ENCODE assay signal across 8 mouse cellular contexts in the genomic region with DNA sequence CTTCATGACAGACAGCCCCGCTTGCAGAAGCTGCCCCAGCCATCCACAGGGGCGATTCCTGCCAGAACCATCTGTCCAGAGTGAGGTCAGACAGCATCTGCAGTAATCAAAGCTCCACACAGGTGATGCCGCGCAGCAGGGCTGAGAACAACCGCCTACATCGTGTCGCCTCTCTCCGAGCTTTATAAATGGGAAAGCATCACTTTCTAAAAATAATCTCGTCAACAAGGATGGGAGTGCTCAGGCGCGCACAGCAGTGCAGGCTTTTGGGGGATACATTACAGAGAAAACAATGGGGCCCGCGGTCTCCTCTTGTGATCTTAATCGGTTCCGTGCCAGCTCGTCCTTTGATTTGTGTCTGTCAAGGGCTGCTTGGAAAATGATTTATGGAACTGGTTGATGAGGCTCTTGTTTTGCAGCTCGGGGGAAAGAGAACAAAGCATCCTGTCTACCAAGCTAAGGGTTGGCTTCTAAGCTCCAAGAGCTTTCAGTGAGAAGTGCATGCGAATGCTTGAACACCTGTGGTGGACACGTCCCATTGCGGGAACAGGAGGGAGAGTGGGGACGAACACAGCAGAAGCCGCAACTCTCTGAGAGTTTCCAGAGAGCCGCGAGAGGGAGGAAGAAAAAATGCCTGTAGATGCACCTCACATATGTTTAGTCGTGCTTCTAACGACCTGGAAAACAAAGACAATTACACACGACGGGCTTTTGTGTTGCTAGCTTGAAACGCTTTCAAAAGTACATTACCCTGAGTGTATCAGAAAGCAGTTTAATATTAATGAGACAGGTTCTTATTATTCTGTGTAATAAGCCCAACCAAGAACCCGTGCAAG. TPM values are rescaled to one million over a fixed set of nuclear protein-coding genes. Genes with fewer than 3 reads are reported as not detected.
DNase-seq lines count a peak whose midpoint lies in the region; ATAC-seq and TF ChIP-seq lines count a peak whose summit lies in the region.

No protein-coding gene starts in this region.

- H3K9me3 ChIP-seq in intestine, embryonic 14.5 days (ENCODE audit: control insufficient read depth, low read length), result no peaks in the 10 kb centered on the region
- no peaks in the 10 kb centered on the region for H3K9me3 ChIP-seq in intestine, postnatal 0 days (ENCODE audit: control insufficient read depth)
- H3K9me3 ChIP-seq in forebrain, postnatal 0 days (ENCODE audit: low read length), result 0 out of 2 replicates have a peak, but pooled peaks cover 2% of the 10 kb centered on the region
- no peaks in the 10 kb centered on the region for H3K9me3 ChIP-seq in midbrain, embryonic 11.5 days (ENCODE audit: control insufficient read depth, low read length)

- no peak for ATAC-seq in intestine, embryonic 14.5 days (replicated peaks; ENCODE audit: low FRiP score, low TSS enrichment, low read depth)
- no peak for ATAC-seq in intestine, postnatal 0 days
- ATAC-seq in forebrain, postnatal 0 days, result peak; percentile 72
- ATAC-seq in midbrain, embryonic 11.5 days (ENCODE audit: low FRiP score), result no peak

- no peak for TF ChIP-seq CTCF in intestine, postnatal 0 days (IDR thresholded peaks at IDR 0.05; ENCODE audit: low read depth)
- TF ChIP-seq CTCF in brain, embryonic 14.5 days (IDR thresholded peaks at IDR 0.05; ENCODE audit: borderline replicate concordance, extremely low read depth, insufficient read depth, insufficient read length), result no peak
- TF ChIP-seq CTCF in forebrain, postnatal 0 days (IDR thresholded peaks at IDR 0.05; ENCODE audit: low read depth), result no peak

- peaks cover 12% of the 10 kb centered on the region for H3K27me3 ChIP-seq in intestine, embryonic 14.5 days (replicated peaks; ENCODE audit: control insufficient read depth, insufficient read depth, low read length)
- peaks cover 10% of the 10 kb centered on the region for H3K27me3 ChIP-seq in intestine, postnatal 0 days (replicated peaks; ENCODE audit: control insufficient read depth, insufficient read depth, low read length)
- no peaks in the 10 kb centered on the region for H3K27me3 ChIP-seq in forebrain, postnatal 0 days (ENCODE audit: insufficient read depth, low read length)
- no peaks in the 10 kb centered on the region for H3K27me3 ChIP-seq in midbrain, embryonic 11.5 days (ENCODE audit: control insufficient read depth, insufficient read depth, low read length)

- WGBS in intestine, embryonic 14.5 days, result 18% methylated on average over 30 of the region's 30 CpGs
- WGBS in intestine, postnatal 0 days, result 15% methylated on average over 30 of the region's 30 CpGs
- WGBS in forebrain, postnatal 0 days, result 2% methylated on average over 30 of the region's 30 CpGs
- 25% methylated on average over 30 of the region's 30 CpGs for WGBS in midbrain, embryonic 11.5 days

- no peak overlapping the region for H3K9ac ChIP-seq in intestine, embryonic 14.5 days (ENCODE audit: low read length)
- H3K9ac ChIP-seq in intestine, postnatal 0 days (ENCODE audit: low read depth, low read length), result no peak overlapping the region
- peak overlapping the region; percentile 44 for H3K9ac ChIP-seq in forebrain, postnatal 0 days
- H3K9ac ChIP-seq in midbrain, embryonic 11.5 days (ENCODE audit: low read length), result peak overlapping the region; percentile 24; the same call in 1 of the 2 replicates

- H3K27ac ChIP-seq in intestine, embryonic 14.5 days (ENCODE audit: low read depth), result no peak overlapping the region
- H3K27ac ChIP-seq in intestine, postnatal 0 days (ENCODE audit: low read depth, low read length), result no peak overlapping the region
- H3K27ac ChIP-seq in forebrain, postnatal 0 days (ENCODE audit: low read depth, low read length), result peak overlapping the region; percentile 78
- H3K27ac ChIP-seq in midbrain, embryonic 11.5 days (ENCODE audit: low read depth, low read length), result no peak overlapping the region

- TF ChIP-seq POLR2A in brain, embryonic 14.5 days (IDR thresholded peaks at IDR 0.05; ENCODE audit: borderline replicate concordance, extremely low read depth, insufficient read depth, insufficient read length, poor library complexity, severe bottlenecking), result no peak

- DNase-seq in intestine, embryonic 14.5 days (ENCODE audit: low spot score), result peak; percentile 51
- peak; percentile 71 for DNase-seq in brain, embryonic 14.5 days (ENCODE audit: low read depth)
- peak; percentile 77 for DNase-seq in forebrain, postnatal 0 days
- no peak for DNase-seq in midbrain, embryonic 11.5 days (ENCODE audit: low spot score, missing footprints)
- no peak for DNase-seq in spleen, postnatal 10 days (ENCODE audit: low spot score in 2 of 2)
- no peak for DNase-seq in thymus, postnatal 0 days (ENCODE audit: low spot score)
- DNase-seq in lung, adult 18-20 months, result no peak

- H3K36me3 ChIP-seq in intestine, embryonic 14.5 days (ENCODE audit: control insufficient read depth, insufficient read depth, low read length), result no peaks in the 10 kb centered on the region
- no peaks in the 10 kb centered on the region for H3K36me3 ChIP-seq in intestine, postnatal 0 days (ENCODE audit: control insufficient read depth, insufficient read depth)
- no peaks in the 10 kb centered on the region for H3K36me3 ChIP-seq in forebrain, postnatal 0 days (ENCODE audit: insufficient read depth)
- H3K36me3 ChIP-seq in midbrain, embryonic 11.5 days (ENCODE audit: control insufficient read depth, insufficient read depth, low read length), result no peaks in the 10 kb centered on the region

- H3K4me2 ChIP-seq in intestine, embryonic 14.5 days (ENCODE audit: low read length), result peak overlapping the region; percentile 20; the same call in 1 of the 2 replicates
- H3K4me2 ChIP-seq in intestine, postnatal 0 days (replicated peaks; ENCODE audit: low read depth), result no peak overlapping the region
- H3K4me2 ChIP-seq in forebrain, postnatal 0 days (ENCODE audit: low read depth), result peak overlapping the region; percentile 46
- H3K4me2 ChIP-seq in midbrain, embryonic 11.5 days, result peak overlapping the region; percentile 32; the same call in 1 of the 2 replicates

- 0 out of 2 replicates have a peak, but pooled peaks cover 3% of the 10 kb centered on the region for H3K4me1 ChIP-seq in intestine, embryonic 14.5 days (replicated peaks; ENCODE audit: control insufficient read depth, insufficient read depth, low read length)
- H3K4me1 ChIP-seq in intestine, postnatal 0 days (replicated peaks; ENCODE audit: control insufficient read depth, insufficient read depth, low read length), result no peaks in the 10 kb centered on the region
- peaks cover 20% of the 10 kb centered on the region for H3K4me1 ChIP-seq in forebrain, postnatal 0 days (ENCODE audit: insufficient read depth)
- H3K4me1 ChIP-seq in midbrain, embryonic 11.5 days (ENCODE audit: control insufficient read depth, insufficient read depth, low read length), result peaks cover 8% of the 10 kb centered on the region

- no peak overlapping the region for H3K4me3 ChIP-seq in intestine, embryonic 14.5 days (ENCODE audit: low read depth, low read length)
- H3K4me3 ChIP-seq in intestine, postnatal 0 days (ENCODE audit: low read depth, low read length), result no peak overlapping the region
- H3K4me3 ChIP-seq in forebrain, postnatal 0 days (ENCODE audit: low read depth, low read length), result peak overlapping the region; percentile 15; the same call in 1 of the 2 replicates
- H3K4me3 ChIP-seq in midbrain, embryonic 11.5 days (ENCODE audit: low read depth, low read length), result no peak overlapping the region

RNA-seq across cellular contexts. Expression of a gene that starts 44.2 kb away (rescaled TPM):
- polyA plus RNA-seq in intestine, embryonic 14.5 days (2014; fragmentation: Nextera tagmentation; extraction: Ambion mirVana), result 4.8 and 5.4 TPM in 2 replicates
- 6.1 and 9.4 TPM in 2 replicates for polyA plus RNA-seq in intestine, postnatal 0 days (2015; fragmentation: Nextera tagmentation; extraction: Ambion mirVana)
- polyA plus RNA-seq in brain, embryonic 14.5 days (2012; rRNA removed), result 9.2 and 11.0 TPM in 2 replicates
- 32.3 and 33.6 TPM in 2 replicates for total RNA-seq in forebrain, postnatal 0 days (2014; rRNA removed)
- polyA plus RNA-seq in forebrain, postnatal 0 days (2015; fragmentation: Nextera tagmentation; extraction: Ambion mirVana), result 7.6 and 13.0 TPM in 2 replicates
- polyA plus RNA-seq in midbrain, embryonic 11.5 days (2014; fragmentation: Nextera tagmentation; extraction: Ambion mirVana), result 1.4 and 1.7 TPM in 2 replicates
- polyA plus RNA-seq in thymus, postnatal 0 days (2015; fragmentation: Nextera tagmentation; extraction: Ambion mirVana), result 3.8 and 6.3 TPM in 2 replicates

Comparison
In these comparisons a context has a peak if more than half of its experiments do, and no peak if none do; other contexts are left out.
1. DNase-seq: peak in intestine, embryonic 14.5 days (single experiment), brain, embryonic 14.5 days (single experiment) and forebrain, postnatal 0 days (single experiment); none in midbrain, embryonic 11.5 days (single experiment), spleen, postnatal 10 days (0 of 2), thymus, postnatal 0 days (single experiment) and lung, adult 18-20 months (0 of 2).
2. H3K9ac ChIP-seq: peak in forebrain, postnatal 0 days (single experiment) and midbrain, embryonic 11.5 days (single experiment); none in intestine, embryonic 14.5 days (single experiment) and intestine, postnatal 0 days (single experiment).